Mouse (Mus musculus): ENCODE measurements around the gene Myo18a. TPM values are rescaled to one million over a fixed set of nuclear protein-coding genes. Genes with fewer than 3 reads are reported as not detected.
A peak's percentile ranks its signal among the peaks of the same experiment; 100 is the strongest.

Myo18a gene
- total and polyA plus RNA-seq, 2 experiments from 2014 or later, result 35.0 to 82.0 TPM

DNA sequence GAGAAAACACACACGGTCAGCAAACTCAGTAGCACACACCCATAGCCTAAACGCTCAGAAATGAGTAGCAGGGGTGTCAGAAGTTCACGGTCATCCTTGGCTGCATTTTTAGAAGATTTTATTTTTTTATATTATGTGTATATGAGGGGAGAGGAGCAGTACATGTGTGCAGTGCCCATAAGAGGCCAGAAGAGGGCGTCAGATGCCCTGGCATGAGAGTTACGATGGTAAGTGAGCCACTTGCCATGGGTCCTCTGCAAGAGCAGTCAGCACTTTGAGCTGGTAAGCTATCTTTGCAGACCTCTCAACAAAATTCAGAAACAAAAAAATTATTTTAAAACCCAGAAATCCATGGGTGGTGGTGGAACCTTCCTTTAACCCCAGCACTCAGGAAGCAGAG, 65.1 kb downstream of the Myo18a start:
- DNase-seq (ENCODE audit: low spot score) (no peak), ATAC-seq (ENCODE audit: low FRiP score) (no peak)
- Histone ChIP-seq H3K4me1 (ENCODE audit: insufficient read depth, low read length) (peaks cover 3% of the 10 kb centered on the region), H3K4me2 (ENCODE audit: low read depth, low read length, poor library complexity, severe bottlenecking) (no peak overlapping the region), H3K27me3 (ENCODE audit: insufficient read depth, low read length) (no peaks in the 10 kb centered on the region), H3K9me3 (ENCODE audit: low read length) (no peaks in the 10 kb centered on the region), H3K4me3 (ENCODE audit: low read depth, low read length) (no peak overlapping the region), H3K9ac (replicated peaks; ENCODE audit: low read length, poor library complexity, severe bottlenecking) (no peak overlapping the region), H3K36me3 (ENCODE audit: insufficient read depth, low read length) (peaks cover 52% of the 10 kb centered on the region), H3K27ac (ENCODE audit: low read depth, low read length) (no peak overlapping the region)
- WGBS, result 84% methylated on average over 5 of the region's 5 CpGs
- peak; percentile 60 for TF ChIP-seq CTCF (IDR thresholded peaks at IDR 0.05)

DNA sequence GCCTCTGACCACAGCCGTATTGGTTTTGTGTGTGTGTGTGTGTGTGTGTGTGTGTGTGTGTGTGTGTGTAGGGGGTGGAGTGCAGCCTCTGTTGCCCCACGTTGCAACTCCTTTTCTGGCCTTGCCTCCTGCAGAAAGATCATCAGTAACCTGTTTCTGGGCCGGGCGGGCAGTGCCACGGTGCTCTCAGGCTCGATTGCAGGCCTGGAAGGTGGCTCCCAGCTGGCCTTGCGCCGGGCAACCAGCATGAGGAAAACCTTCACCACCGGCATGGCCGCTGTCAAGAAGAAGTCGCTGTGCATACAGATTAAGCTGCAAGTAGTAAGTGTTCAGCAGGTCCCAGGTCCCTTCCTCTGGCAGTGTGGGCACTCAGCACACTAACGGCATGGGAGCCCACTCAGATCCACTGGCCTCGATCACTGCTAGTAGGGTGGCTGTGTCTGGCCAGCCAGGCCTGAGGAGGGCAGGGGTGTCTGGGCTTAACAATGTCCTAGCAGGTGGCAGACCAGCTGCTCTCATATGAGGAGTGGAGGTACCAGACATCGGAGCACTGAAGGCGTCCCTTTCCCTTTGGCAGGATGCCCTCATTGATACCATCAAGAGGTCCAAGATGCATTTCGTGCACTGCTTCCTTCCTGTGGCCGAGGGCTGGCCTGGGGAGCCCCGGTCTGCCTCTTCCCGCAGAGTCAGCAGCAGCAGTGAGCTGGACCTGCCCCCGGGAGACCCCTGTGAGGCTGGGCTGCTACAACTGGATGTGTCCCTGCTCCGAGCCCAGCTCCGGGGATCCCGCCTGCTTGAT, 66.2 kb downstream of the Myo18a start:
- Histone ChIP-seq H3K27ac (ENCODE audit: low read depth, low read length) (no peak overlapping the region), H3K4me1 (ENCODE audit: insufficient read depth, low read length) (peaks cover 3% of the 10 kb centered on the region), H3K4me2 (ENCODE audit: low read depth, low read length, poor library complexity, severe bottlenecking) (no peak overlapping the region), H3K36me3 (ENCODE audit: insufficient read depth, low read length) (peaks cover 46% of the 10 kb centered on the region), H3K27me3 (ENCODE audit: insufficient read depth, low read length) (no peaks in the 10 kb centered on the region), H3K9ac (replicated peaks; ENCODE audit: low read length, poor library complexity, severe bottlenecking) (no peak overlapping the region), H3K4me3 (ENCODE audit: low read depth, low read length) (no peak overlapping the region), H3K9me3 (ENCODE audit: low read length) (no peaks in the 10 kb centered on the region)
- 73% methylated on average over 23 of the region's 23 CpGs for WGBS
- TF ChIP-seq CTCF (IDR thresholded peaks at IDR 0.05), result no peak
- DNase-seq (ENCODE audit: low spot score) (peak; percentile 53), ATAC-seq (ENCODE audit: low FRiP score) (no peak)

DNA sequence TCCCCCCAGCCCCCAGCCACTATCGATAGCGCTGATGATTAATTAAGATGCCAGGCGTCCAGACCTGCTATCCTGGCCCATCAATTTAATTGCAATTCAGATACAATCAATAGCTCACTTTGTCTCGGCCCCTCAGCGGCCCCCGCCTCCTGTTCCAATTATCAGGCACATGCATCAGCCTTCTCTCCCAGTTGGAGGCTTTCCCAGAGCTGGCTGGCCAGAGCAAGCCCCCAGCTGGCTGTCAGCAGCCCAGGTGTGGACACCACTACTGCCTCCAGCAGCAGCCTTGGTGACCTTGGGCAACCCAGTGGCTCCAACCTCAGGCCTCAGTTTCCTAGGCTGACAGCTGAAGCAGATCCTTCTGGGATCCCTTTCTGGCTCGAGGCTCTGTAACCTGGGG, 67.8 kb downstream of the Myo18a start:
- 53% methylated on average over 7 of the region's 7 CpGs for WGBS
- Histone ChIP-seq H3K4me2 (ENCODE audit: low read depth, low read length, poor library complexity, severe bottlenecking) (no peak overlapping the region), H3K9me3 (ENCODE audit: low read length) (no peaks in the 10 kb centered on the region), H3K9ac (replicated peaks; ENCODE audit: low read length, poor library complexity, severe bottlenecking) (0 out of 2 replicates have a peak overlapping the region, but pooled peaks have one; percentile 8), H3K4me3 (ENCODE audit: low read depth, low read length) (no peak overlapping the region), H3K27ac (ENCODE audit: low read depth, low read length) (no peak overlapping the region), H3K36me3 (ENCODE audit: insufficient read depth, low read length) (peaks cover 48% of the 10 kb centered on the region), H3K4me1 (ENCODE audit: insufficient read depth, low read length) (peaks cover 3% of the 10 kb centered on the region), H3K27me3 (ENCODE audit: insufficient read depth, low read length) (no peaks in the 10 kb centered on the region)
- TF ChIP-seq CTCF (IDR thresholded peaks at IDR 0.05), result no peak
- ATAC-seq (ENCODE audit: low FRiP score) (no peak), DNase-seq (ENCODE audit: low spot score) (no peak)

DNA sequence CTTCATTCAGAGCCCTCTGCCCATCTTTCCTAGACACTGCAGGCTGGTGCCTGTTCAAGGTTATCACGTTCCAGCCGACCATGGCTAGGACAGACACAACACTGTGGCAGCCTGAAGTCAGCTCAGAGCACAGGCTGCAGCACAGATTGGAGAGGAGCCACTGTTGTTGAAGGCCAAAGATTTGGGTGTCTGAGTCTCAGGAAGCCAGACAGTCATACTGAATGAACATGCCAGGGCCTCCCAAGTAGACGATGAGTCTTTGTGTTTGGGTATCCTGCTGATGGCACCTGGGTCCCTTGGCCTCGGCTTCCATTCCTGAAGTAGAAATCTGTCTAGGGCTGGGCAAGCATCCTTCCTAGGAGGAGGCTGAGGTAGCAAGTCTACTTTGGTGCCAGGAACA, 69.5 kb downstream of the Myo18a start:
- ATAC-seq (ENCODE audit: low FRiP score) (no peak), DNase-seq (ENCODE audit: low spot score) (no peak)
- peaks cover 61% of the 10 kb centered on the region for H3K36me3 ChIP-seq (ENCODE audit: insufficient read depth, low read length)
- no peak overlapping the region for H3K9ac ChIP-seq (replicated peaks; ENCODE audit: low read length, poor library complexity, severe bottlenecking)
- H3K4me2 ChIP-seq (ENCODE audit: low read depth, low read length, poor library complexity, severe bottlenecking), result no peak overlapping the region
- WGBS, result 93% methylated on average over 4 of the region's 4 CpGs
- H3K4me1 ChIP-seq (ENCODE audit: insufficient read depth, low read length), result no peaks in the 10 kb centered on the region
- H3K4me3 ChIP-seq (ENCODE audit: low read depth, low read length), result no peak overlapping the region
- H3K27ac ChIP-seq (ENCODE audit: low read depth, low read length), result no peak overlapping the region
- no peak for TF ChIP-seq CTCF (IDR thresholded peaks at IDR 0.05)
- no peaks in the 10 kb centered on the region for H3K9me3 ChIP-seq (ENCODE audit: low read length)
- no peaks in the 10 kb centered on the region for H3K27me3 ChIP-seq (ENCODE audit: insufficient read depth, low read length)

DNA sequence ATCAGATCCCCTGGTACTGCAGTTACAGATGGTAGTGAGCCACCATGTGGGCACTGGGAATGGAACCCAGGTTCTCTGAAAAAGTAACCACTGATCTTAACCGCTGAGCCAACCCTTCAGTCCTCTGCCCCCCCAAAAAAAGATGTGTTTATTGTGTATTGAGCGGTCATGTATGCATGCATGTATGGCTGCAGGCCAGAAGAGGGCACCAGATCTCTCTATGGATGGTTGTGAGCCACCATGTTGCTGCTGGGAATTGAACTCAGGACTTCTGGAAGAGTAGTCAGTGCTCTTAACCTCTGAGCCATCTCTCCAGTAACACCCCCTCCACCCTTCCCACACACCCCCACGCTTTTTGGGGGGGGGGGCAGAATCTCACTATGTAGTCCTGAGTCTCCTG, 72.1 kb downstream of the Myo18a start:
- no peak for DNase-seq (ENCODE audit: low spot score)
- 95% methylated on average over 3 of the region's 3 CpGs for WGBS
- Histone ChIP-seq H3K9me3 (ENCODE audit: low read length) (no peaks in the 10 kb centered on the region), H3K4me1 (ENCODE audit: insufficient read depth, low read length) (no peaks in the 10 kb centered on the region), H3K9ac (replicated peaks; ENCODE audit: low read length, poor library complexity, severe bottlenecking) (no peak overlapping the region), H3K27me3 (ENCODE audit: insufficient read depth, low read length) (no peaks in the 10 kb centered on the region), H3K27ac (ENCODE audit: low read depth, low read length) (no peak overlapping the region), H3K36me3 (ENCODE audit: insufficient read depth, low read length) (peaks cover 56% of the 10 kb centered on the region), H3K4me2 (ENCODE audit: low read depth, low read length, poor library complexity, severe bottlenecking) (no peak overlapping the region), H3K4me3 (ENCODE audit: low read depth, low read length) (no peak overlapping the region)
- TF ChIP-seq CTCF (IDR thresholded peaks at IDR 0.05), result peak; percentile 49
- ATAC-seq (ENCODE audit: low FRiP score), result no peak

DNA sequence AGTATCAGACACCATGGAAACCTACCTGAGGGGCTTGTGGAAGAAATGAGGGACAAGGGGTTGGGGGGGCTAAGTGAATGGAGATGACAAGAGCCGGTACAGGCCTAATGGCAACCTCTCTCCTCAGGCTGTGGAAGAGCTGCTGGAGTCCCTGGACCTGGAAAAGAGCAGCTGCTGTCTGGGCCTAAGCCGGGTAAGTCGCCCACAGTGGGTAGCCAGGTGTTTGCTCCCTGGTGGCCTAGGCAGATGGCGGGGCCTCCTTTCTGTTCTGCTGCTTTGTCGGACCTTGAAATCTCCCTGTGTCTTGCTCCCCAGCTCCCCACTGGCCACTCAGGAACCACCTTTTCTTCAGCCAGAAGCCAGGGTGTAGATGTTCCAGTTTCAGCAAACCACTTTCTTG, 73.2 kb downstream of the Myo18a start:
- Histone ChIP-seq H3K4me2 (ENCODE audit: low read depth, low read length, poor library complexity, severe bottlenecking) (no peak overlapping the region), H3K4me1 (ENCODE audit: insufficient read depth, low read length) (no peaks in the 10 kb centered on the region), H3K27ac (ENCODE audit: low read depth, low read length) (no peak overlapping the region), H3K27me3 (ENCODE audit: insufficient read depth, low read length) (no peaks in the 10 kb centered on the region), H3K9ac (replicated peaks; ENCODE audit: low read length, poor library complexity, severe bottlenecking) (no peak overlapping the region), H3K36me3 (ENCODE audit: insufficient read depth, low read length) (peaks cover 66% of the 10 kb centered on the region), H3K4me3 (ENCODE audit: low read depth, low read length) (no peak overlapping the region), H3K9me3 (ENCODE audit: low read length) (no peaks in the 10 kb centered on the region)
- WGBS, result 59% methylated on average over 5 of the region's 5 CpGs
- no peak for ATAC-seq (ENCODE audit: low FRiP score)
- DNase-seq (ENCODE audit: low spot score), result no peak
- no peak for TF ChIP-seq CTCF (IDR thresholded peaks at IDR 0.05)
